Mouse (Mus musculus): ENCODE data around the gene Tnks2.

The Tnks2 gene

DNA sequence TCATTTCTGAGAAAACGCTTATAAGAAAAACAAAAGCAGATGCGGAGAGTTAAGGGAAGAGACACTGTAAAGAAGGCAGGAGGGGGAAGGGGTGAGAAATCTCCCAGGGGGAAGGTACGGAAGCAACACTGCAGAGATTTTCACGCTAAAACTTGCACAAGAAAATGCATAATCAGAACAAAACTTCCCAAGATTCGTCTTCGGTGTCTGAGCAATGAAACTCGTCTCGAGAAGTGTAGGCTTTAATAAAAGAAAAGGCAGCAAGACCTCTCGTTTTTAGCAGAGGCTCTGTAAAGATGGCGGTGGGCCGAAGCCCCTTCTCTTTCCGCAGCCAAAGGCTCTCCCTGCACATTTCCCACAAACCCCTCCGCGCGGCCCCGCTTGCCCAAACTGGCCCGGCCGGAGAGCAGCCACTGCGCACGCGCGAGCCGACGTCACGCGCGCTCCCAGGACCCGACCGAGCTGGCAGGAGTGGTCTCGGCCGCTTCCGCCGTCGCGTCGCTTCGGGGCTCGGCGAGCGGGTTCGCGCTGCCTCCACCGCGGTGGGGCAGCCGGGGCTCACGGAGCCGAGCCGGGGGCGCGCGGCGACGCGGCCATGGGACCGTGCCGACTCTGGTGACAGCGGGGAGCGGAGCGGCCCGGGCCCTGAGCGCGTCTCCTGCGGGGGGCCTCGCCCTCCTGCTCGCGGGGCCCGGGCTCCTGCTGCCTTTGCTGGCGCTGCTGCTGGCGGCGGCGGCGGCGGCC lies at the start of gene Tnks2:
Gene Tnks2 (plus strand): TSS at position 445 of the 744 bp plus-strand sequence.
- peak; percentile 97 to 98 for DNase-seq

DNA sequence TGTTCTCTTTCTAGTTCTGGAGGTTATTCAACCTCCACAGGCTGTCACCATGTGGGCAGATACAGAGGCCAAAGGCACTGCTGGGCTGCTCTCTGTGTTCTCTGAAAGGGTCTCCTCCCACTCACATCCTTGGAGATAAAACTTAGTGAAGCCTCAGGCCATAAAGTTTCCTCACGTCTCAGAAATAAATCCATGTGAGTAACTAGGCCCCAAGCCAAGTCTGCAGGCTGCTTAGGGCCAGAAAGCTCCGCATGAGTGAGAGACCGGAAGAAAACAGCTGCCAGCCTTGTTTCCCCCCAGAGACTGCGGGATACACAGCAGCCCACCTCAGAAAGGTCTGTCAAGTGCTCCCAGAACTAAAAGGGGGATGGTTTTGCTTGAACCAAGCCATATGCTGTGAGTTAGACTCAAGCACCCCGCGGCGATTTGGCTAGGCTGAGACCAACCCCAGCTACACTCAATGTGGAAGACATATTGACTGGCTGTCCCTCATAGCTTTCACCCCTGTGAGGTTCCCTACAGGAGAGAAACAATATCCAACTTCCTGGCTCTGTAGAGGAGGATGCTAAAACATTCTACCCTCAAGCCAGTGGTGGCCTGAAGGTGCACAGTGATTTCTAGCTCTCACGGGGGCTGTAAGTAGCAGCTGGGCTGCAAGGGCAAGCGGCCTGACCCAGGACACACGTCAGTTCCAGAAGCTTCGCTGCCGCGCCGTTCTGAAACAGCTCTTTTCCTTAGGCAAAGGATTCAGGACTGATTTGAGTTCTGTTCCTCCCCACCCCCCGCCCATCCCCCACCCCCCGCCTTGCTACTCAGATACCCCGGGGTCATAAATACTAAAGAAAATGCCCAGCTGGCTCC lies 43.9 kb upstream of the Tnks2 start:
- DNase-seq = peak; percentile 80 to 83

DNA sequence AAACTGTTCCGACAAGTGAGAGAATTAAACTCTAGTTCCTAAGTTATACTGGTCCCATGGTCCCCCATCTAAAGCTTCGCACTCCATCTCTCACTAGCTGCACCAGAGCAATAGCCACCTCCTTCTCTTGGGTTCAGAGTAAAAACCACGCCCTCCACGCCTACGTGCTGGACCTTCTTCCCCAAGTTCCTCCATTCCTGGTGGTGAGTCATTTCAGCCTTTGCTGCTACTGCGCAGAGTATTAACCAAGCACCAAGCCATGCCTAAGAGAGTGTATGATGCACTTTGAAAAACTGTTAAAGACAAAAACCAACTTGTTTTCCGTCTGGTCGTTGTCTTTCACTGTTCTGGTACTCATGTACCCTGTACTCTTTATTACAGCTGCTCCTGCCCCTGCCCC lies 41.4 kb upstream of the Tnks2 start:
- no peak for DNase-seq

DNA sequence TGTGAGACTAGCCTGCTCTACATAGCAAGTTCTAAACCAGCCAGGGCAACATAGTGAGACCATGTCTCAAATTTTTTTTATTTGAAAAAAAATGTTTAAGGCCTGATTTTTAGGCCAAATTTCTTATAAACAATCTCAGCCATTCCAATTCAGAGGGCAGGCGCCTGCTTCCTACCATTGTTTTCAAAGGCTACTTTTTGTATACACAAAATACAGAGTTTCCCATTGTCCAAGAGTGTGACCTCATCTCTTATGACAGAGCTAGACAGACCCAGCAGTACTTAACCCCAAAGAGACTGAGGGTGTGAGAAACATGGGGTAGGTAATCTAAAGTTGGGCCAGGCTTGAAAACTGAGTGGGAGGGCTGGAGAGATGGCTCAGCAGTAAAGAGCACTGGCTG lies 40.6 kb upstream of the Tnks2 start:
- DNase-seq = no peak

DNA sequence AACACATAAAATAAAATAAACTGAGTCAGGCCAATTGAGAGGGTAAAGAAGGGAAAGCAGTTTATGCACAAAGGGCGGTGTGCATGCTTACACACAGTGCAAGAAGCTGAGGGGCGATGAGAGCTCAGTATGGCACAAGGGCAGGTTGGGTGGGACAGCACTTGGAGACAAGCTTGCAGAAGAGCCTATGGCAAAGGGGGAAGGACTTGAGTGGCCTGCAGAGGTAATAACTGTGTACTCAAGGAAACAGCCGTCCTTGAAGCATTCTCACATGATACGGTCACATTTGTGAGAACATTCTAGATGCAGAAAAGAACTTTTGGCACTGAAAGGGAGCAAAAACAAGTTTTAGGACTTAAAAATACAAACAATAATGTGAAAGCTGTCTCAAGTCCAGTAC lies 40.0 kb upstream of the Tnks2 start:
- no peak for DNase-seq

DNA sequence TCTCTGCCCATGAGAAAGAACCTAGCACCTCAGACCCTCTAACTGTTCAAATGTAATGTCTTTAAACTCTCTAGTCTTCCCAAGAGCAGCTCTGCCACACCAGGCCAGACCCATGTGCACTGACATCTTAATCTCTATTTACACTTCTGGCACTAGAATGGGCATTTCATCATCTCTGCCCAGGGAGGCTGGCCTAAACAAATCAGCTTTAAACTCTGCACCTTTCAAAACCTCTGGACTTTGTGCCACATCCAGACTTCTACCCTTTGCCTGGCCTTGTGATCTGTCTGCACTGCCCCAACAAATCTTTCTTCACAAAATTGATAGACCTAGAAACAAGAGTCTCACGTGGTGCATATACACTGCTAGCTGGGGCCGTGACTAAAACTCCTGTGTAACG lies 38.8 kb upstream of the Tnks2 start:
- peak; percentile 41 to 78 for DNase-seq

DNA sequence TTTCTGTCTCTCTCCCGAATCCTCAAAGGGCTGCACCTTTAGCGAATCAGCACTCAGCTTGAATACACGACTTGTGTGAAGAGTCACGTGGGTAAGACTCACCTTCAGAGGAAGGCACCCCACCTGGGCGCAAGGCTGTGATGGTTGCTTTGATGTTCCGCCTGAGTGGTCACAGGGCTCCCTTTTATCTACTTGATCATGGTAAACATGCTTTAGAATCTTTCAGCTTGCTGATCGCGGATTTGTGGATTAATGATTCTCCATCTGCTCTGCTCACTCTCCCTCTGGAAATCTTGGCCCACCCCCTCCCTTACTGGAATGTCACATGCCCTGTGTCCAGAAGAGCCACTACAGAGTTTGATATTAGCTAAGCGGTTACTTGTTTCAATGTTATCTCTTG lies 37.1 kb upstream of the Tnks2 start:
- DNase-seq = peak; percentile 34 to 52

DNA sequence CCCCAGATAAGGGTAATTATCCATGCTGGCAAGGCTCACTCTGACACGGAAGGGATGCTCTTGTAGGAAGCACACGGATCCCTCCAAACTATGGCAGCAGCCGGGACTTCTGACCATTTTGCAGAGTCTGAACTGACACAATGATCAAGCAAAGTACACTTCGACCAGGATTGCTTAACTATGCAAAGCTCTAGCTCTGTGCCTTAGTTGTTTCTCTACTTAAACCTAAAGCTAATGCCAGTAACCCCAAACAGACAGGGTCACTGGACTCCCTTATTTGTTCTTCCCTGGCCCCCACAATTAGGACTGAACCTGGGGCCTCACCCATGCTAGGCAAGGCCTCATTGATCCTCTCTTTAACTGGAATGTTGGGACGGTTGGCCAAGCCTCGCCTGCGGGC lies 33.7 kb upstream of the Tnks2 start:
- no peak for DNase-seq

DNA sequence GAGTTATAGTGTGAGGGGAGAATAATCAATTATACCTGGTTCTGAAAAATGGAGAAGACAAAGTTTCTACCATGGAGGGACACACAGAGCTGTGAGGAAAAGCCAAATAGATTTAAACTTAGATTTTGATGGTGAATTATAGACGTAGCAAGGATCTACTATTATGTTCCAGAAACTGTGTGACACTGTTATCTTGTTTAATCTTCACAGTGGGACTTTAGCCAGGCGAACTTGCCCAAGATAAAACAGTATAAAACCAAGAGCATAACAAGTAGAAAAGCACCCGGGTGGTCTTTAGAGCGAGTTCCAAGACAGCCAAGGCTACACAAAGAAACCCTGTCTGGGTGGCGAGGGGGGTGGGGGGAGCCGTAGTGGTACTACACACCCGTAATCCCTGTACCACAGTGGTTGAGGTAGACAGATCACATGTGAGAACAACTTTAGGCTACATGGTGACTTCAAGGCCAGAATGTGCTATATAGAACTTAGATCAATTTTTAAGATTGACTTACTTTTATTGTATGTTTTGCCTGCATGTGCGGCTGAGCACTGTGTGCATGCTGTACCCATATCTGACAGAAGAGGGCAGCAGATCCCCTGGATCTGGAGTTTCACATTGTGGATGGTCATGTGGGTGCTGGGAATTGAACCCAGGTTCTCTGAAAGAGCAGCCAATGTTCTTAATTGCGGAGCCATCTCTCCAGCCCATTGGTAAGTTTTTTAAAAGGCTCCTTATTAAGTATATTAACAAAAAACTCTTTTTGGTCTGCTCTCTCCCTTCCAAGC lies 32.0 kb upstream of the Tnks2 start:
- DNase-seq = no peak

DNA sequence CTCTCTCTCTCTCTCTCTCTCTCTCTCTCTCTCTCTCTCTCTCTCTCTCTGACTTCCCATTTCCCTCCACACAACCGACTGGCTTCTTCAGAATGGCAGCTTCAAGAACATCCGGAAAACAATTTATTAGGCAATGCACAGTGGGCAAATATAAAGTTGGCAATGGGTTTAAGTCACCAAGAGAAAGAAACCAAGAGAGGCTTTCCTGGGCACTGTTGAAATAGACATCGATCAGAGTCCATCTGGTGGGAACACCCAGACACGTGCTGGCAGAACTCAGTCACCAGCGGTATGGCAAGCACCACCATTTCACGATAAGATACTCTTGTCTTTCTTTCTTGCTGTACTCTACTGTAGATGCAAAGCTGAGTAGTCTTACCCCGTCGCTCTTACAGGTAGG lies 30.6 kb upstream of the Tnks2 start:
- no peak for DNase-seq

DNA sequence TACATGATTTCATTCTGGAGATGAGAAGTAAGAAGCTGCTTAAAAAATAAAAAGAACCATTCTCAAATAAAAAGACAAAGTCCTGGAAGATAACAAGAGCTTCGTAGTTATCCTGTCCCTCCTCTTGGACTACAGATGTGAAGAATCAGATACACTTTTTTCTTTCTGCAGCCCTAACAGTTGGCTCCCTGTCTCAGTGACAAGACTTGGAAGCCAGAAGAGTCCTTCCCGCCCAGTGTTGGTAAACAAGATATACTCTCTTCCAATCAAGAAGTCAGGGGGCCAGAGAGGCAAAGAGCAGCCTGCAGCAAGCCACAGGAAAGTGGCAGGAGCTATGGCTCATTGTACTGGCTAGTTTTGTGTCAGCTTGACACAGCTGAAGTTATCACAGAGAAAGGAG lies 27.2 kb upstream of the Tnks2 start:
- DNase-seq = no peak

DNA sequence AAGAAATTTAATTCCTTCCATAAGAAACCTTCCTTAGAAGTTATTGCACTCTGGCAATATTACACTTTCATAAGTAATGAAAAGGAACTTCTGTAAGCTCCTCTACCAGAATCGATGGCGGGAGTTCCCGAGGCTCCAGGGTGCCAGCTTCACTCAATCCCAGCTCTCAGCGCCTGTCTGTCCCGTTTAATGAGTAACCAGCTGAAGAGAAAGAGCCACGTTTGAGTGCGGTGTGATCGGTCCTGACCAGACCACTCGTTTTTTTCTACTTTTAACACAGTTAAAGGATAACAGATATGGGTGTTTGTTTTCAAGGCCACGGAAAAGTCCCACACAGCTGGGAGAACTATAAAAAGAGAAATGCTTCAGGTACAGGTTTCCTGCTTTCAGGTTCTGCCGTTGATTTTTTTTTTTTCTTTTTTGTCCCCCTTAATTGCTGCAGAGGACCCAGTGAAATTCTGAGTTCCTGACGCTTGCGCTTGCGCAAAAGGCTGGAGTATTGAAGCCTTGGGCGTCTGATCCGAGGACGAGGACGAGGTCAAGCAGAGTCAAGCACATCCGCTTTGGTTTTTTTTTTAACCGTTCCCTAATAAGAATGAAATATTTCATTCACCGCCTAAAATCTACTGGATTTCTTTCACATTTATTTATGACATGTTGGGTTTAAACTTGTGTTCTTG lies 25.5 kb upstream of the Tnks2 start:
- DNase-seq = peak; percentile 71 to 87

DNA sequence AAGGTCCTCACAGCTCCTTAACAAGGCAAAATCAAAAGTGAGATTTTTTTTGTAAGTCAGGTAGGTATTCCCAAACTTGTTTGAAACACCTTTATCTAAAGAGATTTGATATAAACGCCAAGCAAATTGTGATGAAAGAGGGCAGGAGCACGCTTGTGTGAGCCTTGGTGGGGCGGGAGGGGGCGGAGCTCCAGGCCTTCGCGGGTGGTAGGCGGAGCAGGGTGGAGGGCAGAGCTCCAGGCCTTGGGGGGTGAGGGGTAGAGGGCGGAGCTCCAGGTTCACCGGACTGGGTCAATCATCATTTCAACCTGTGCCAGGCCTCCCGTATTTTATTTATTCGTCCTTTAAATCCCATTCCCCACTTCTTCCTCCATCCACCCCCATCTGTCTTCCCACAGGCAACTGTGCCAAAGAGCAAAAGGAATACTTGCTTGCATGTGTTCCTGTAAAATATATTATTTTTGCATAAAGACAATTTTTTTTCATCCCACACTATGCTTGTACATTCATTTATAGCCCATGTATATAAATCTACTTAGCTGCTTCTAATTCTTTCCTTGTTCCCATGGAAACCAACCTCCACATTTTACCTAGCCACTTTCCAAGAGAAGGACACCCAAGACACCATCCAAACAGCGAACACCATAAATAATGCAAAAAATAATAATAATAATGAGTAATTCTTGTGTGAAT lies 24.4 kb upstream of the Tnks2 start:
- peak; percentile 64 to 84 for DNase-seq

DNA sequence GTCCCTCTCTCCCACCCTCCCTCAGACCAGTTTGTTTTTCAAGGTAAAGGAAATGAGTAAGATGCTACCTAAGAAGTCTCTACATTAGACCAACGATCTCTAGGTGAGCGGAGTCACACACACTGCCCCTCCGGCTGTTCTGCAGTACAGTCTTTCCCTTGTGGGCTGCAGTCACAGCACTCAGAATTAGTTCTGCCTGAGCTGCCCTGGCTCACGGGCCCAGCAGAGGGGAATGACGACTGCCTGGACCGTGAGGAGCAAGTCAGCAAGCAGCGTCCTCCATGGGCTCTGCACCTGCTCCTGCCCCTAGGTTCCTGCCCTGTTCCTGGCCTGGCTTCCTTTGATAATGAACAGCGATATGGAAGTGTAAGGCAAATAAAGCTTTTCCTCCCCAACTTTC lies 22.0 kb upstream of the Tnks2 start:
- peak in 1 of 2 experiments; percentile 21 for DNase-seq

DNA sequence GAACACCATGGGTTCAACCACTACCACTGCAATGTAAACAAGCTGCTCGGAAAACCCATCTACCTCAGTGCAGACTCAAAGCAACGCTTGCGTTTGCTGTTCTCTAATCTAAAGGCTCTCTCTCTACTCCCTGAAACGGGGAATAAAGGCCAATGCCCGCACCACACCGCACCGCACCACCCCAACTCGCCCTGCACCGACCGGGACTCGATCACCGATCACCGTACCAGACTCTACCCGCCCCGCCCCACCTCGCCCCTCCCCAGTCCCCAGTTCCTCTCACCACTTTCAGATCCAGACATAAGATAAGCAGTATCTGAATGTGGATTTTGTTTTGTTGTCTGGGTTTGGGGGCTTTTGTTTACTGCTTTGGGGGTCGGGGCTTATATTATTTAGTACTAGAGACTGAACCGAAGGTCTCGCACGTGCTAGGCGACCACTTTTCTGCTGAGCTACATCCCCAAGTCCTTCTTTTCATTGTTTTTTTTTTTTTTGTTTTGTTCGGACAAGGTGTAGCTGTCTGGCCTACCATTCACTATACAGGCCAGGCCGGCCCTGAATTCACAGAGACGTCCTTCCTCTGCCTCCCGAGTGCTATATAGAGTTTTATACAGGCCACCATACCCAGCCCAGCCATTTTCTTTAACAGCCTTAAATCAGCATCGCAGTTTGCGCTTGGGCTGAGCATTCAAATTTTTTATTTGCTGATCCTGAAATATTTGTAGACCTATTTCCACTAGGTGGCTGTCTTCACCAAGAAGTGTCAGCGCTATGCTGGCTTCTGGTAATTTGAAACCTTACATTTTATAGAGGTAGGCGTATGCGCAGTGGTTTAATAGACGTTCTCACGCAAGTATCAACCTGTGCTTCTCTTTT lies 18.4 kb upstream of the Tnks2 start:
- peak; percentile 57 to 69 for DNase-seq

DNA sequence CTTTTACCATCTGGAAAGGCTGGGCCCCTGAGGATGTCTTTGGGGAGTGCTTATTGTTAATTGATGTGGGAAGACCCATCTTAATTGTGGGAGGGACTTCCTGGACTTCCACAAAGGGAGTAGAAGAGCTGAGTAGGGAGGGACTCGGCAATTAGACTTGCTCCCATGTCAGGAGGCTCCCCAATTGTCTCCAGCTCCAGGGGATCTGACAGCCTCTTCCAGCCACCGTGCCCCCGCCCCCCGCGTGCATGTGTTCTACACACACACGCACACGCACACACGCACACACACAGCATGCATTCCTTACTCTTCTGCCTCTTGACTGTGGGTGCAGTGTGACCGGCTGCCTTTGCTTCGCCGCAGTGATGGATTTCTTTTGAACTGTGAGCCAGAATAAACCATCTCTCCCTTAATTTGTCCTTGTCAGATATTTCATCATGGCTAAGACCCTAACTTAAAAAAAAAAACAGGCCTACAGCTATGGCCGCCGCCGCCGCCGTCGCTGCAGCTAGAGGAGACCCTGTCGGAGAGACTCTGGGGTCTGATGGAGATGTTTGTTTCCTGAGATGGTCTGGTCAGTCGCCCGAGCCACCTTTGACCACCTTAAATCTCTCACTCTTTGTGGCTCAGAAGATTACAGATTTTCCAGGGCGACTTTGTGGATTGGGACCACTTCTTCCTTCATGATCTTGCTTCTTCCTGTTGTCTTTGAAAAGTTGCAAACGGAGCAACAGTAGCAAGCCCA lies 15.7 kb upstream of the Tnks2 start:
- DNase-seq = peak in 1 of 2 experiments; percentile 54

DNA sequence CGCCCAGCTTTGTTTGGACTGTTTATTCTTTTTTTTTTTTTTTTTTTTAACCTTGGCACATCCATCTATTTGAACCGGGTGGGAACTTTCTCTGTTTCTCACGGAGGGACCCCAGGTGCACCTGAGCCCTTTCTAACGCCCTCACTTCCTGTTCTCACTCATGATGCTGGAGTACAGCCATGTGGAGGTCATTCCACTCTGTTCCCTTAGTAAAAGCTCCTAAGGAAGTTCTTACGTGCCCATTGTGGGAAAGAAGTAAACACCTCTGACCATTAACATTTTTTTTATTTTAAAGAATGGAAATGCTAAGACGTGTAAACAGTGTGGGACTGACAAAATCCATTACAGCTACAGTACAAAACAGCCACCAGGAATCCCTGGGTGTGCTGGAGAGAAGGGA lies 14.8 kb upstream of the Tnks2 start:
- no peak for DNase-seq

DNA sequence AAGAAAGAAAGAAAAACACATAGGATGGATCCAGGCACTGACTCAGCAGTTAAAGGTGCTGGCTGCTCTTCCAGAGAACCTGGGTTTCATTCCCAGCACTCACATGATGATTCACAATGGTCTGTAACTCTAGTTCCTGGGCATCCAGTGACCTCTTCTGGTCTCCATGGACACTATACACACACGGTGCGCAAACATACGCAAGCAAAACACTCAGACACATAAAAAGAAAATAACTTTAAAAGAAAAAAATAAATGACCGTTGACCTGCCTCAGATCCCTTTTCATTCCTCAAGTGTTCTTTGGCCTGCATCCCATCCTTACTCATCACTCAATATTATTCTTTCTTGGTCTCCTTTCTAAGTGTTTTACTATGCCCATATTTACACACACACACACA lies 13.6 kb upstream of the Tnks2 start:
- DNase-seq = no peak

DNA sequence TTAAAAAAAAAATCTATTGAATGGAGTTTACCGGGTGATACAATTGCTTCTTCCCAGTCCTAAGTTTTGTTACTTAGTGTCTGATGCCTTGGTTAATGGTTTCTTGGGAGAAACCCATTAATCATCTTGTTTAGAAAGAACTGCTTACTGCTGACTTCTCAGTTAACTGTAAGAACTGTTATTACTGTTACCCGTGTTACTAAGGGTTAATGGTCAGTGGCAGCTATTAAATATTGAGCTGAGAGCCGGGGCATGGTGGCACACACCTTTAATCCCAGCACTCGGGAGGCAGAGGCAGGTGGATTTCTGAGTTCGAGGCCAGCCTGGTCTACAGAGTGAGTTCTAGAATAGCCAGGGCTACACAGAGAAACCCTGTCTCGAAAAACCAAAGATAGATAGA lies 12.7 kb upstream of the Tnks2 start:
- DNase-seq = peak in 1 of 2 experiments; percentile 31

DNA sequence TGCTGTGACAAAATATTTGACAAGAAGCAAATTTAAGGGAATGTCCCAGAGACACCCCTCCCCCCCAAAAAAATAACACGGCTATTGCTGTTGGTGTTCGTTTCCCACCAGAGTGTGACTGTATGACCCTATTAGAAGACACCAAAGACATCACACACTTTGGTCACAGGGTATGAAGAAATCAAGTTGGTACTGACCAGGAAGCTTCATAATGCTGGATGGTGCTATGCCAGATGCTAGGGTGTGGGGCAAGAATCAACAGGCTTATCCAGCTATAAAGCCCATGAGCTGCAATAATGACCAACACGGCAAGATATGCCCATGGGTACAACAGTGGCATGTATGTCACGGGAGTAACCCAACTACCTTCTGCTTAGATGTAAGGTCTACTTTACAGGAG lies 11.3 kb upstream of the Tnks2 start:
- DNase-seq = no peak
